Mouse (Mus musculus) lung, postnatal 0 days (tissue): Measurements from ENCODE around the gene Zfp11. TPM values are rescaled to one million over a fixed set of nuclear protein-coding genes. Genes with fewer than 3 reads are reported as not detected.

Experiments used
- ATAC-seq: fragments of 200-750 bp; cut with Nextera tagmentation; 2 replicates; pipeline ENCODE4 v1.8.0; 2017; ENCODE audit warnings: moderate library complexity
- DNase-seq: peaks from one replicate; pipeline ENCODE4 v3.0.0-alpha.2; 2016; ENCODE audit warnings: low spot score
- H3K27ac ChIP-seq: fragments of 300-500 bp; sonication (generic); 2 replicates; pipeline ENCODE4 v1.5.1; 2014; ENCODE audit warnings: antibody characterized with exemption, mild to moderate bottlenecking, low read length, mixed read lengths
- H3K27me3 ChIP-seq: fragments of 300-500 bp; sonication (generic); replicated peaks from 2 replicates; pipeline ENCODE4 v1.6.1; 2014; ENCODE audit warnings: low read length, mixed read lengths; ENCODE audit not compliant: insufficient read depth
- H3K36me3 ChIP-seq: fragments of 300-500 bp; sonication (generic); 2 replicates; pipeline ENCODE4 v1.6.1; 2014; ENCODE audit warnings: low read length, mixed read lengths; ENCODE audit not compliant: insufficient read depth
- H3K4me1 ChIP-seq: fragments of 300-500 bp; sonication (generic); 2 replicates; pipeline ENCODE4 v1.6.1; 2014; ENCODE audit warnings: antibody characterized with exemption, low read depth, low read length, mixed read lengths; ENCODE audit not compliant: insufficient read depth
- H3K4me2 ChIP-seq: fragments of 300-500 bp; sonication (generic); replicated peaks from 2 replicates; pipeline ENCODE4 v1.6.1; 2014; ENCODE audit warnings: low read depth, mild to moderate bottlenecking, low read length, moderate library complexity, mixed read lengths
- H3K4me3 ChIP-seq: fragments of 300-500 bp; sonication (generic); 2 replicates; pipeline ENCODE4 v1.5.1; 2014; ENCODE audit warnings: low read depth, low read length
- H3K9ac ChIP-seq: fragments of 300-500 bp; sonication (generic); replicated peaks from 2 replicates; pipeline ENCODE4 v1.6.1; 2014; ENCODE audit warnings: low read depth, mild to moderate bottlenecking
- H3K9me3 ChIP-seq: fragments of 300-500 bp; sonication (generic); 2 replicates; pipeline ENCODE4 v1.6.1; 2016; ENCODE audit warnings: low read length, mixed read lengths
- CTCF ChIP-seq: IDR thresholded peaks from 2 replicates; pipeline ENCODE4 v1.5.1; 2016; ENCODE audit warnings: antibody characterized with exemption, mild to moderate bottlenecking
- EP300 ChIP-seq: IDR thresholded peaks from 2 replicates; pipeline ENCODE4 v1.6.1; 2016; ENCODE audit warnings: antibody characterized with exemption, mild to moderate bottlenecking, control low read depth
- WGBS: fragments of 180-500 bp; shearing (Covaris S2); extraction: QIAGEN DNeasy Blood & Tissue Kit; methylation state at CpG from one replicate; pipeline ENCODE4 v1.1.7; 2014; 5-methylcytosine and 5-hydroxymethylcytosine counted together
- polyA plus RNA-seq: library from polyadenylated mRNA; unstranded; fragments of >200 nt; fragmentation: Nextera tagmentation; extraction: Ambion mirVana; gene quantifications from 2 replicates; pipeline ENCODE4 v1.2.1, GENCODE M21; 2015

Zfp11 gene
- 1.7 and 1.8 TPM in 2 replicates for polyA plus RNA-seq

- WGBS = under 1% methylated on average over 20 of the region's 23 CpGs
- no peak for TF ChIP-seq EP300
- TF ChIP-seq CTCF = no peak
- H3K36me3 ChIP-seq = no peaks in the 10 kb centered on the region
- ATAC-seq (peak; percentile 85), DNase-seq (peak; percentile 71)
- H3K4me3 ChIP-seq = peak within 1 kb of the TSS; percentile 77
- H3K9me3 ChIP-seq = no peaks in the 10 kb centered on the region
- no peaks in the 10 kb centered on the region for H3K27me3 ChIP-seq
- peak within 1 kb of the TSS; percentile 73 for H3K9ac ChIP-seq
- no peaks in the 10 kb centered on the region for H3K4me1 ChIP-seq
- H3K4me2 ChIP-seq = peak within 1 kb of the TSS; percentile 73
- H3K27ac ChIP-seq = peak within 1 kb of the TSS; percentile 51; the same call in 1 of the 2 replicates
Measured at GRCm38 (mm10) chr5:129670036-129670458, at the start of gene Zfp11. TSS of gene Zfp11 (minus strand) at chr5:129670099.

GRCm38 (mm10) chr5:129717016-129717415 lies 47.1 kb upstream of the Zfp11 start:
- TF ChIP-seq CTCF (peak; percentile 6; the same call in 1 of the 2 replicates), EP300 (no peak)
- no peak for DNase-seq

GRCm38 (mm10) chr5:129715326-129715861 lies 45.5 kb upstream of the Zfp11 start, which contains the start of gene Mrps17:
TSS of gene Mrps17 (plus strand) at chr5:129715497.
- Histone ChIP-seq H3K27ac (peak within 1 kb of the TSS; percentile 80), H3K9ac (peak within 1 kb of the TSS; percentile 80), H3K27me3 (no peaks in the 10 kb centered on the region), H3K4me3 (peak within 1 kb of the TSS; percentile 84), H3K9me3 (no peaks in the 10 kb centered on the region), H3K4me1 (peaks cover 7% of the 10 kb centered on the region; the same call in 1 of the 2 replicates), H3K4me2 (peak within 1 kb of the TSS; percentile 73), H3K36me3 (peaks cover 15% of the 10 kb centered on the region; the same call in 1 of the 2 replicates)
- DNase-seq (peak; percentile 98), ATAC-seq (peak; percentile 99)
- TF ChIP-seq CTCF (no peak), EP300 (no peak)
- WGBS = under 1% methylated on average over 33 of the region's 33 CpGs

More at GRCm38 (mm10) chr5:129717016-129717415, 47.1 kb upstream of the Zfp11 start:
- no peak overlapping the region for H3K27ac ChIP-seq
- H3K9me3 ChIP-seq = no peaks in the 10 kb centered on the region
- H3K27me3 ChIP-seq = no peaks in the 10 kb centered on the region
- 80% methylated on average over 9 of the region's 9 CpGs for WGBS
- no peak overlapping the region for H3K4me2 ChIP-seq
- peaks cover 7% of the 10 kb centered on the region; the same call in 1 of the 2 replicates for H3K4me1 ChIP-seq
- no peak for ATAC-seq
- peaks cover 15% of the 10 kb centered on the region; the same call in 1 of the 2 replicates for H3K36me3 ChIP-seq
- H3K9ac ChIP-seq = no peak overlapping the region
- no peak overlapping the region for H3K4me3 ChIP-seq

- TF ChIP-seq CTCF (no peak), EP300 (no peak)
- DNase-seq (no peak), ATAC-seq (no peak)
- Histone ChIP-seq H3K36me3 (no peaks in the 10 kb centered on the region), H3K9me3 (no peaks in the 10 kb centered on the region), H3K27ac (no peak within 1 kb of the TSS), H3K4me3 (no peak within 1 kb of the TSS), H3K4me2 (no peak within 1 kb of the TSS), H3K27me3 (no peaks in the 10 kb centered on the region), H3K4me1 (no peaks in the 10 kb centered on the region), H3K9ac (no peak within 1 kb of the TSS)
- 47% methylated on average over 2 of the region's 2 CpGs for WGBS
Measured at GRCm38 (mm10) chr5:129708412-129708811, 38.5 kb upstream of the Zfp11 start, which contains the start of gene Sept14. TSS of gene Sept14 (minus strand) at chr5:129708512.

GRCm38 (mm10) chr5:129703368-129703767 lies 33.5 kb upstream of the Zfp11 start:
- Histone ChIP-seq H3K27me3 (no peaks in the 10 kb centered on the region), H3K9me3 (no peaks in the 10 kb centered on the region), H3K4me2 (no peak overlapping the region), H3K27ac (no peak overlapping the region), H3K9ac (no peak overlapping the region), H3K36me3 (no peaks in the 10 kb centered on the region), H3K4me3 (no peak overlapping the region), H3K4me1 (no peaks in the 10 kb centered on the region)
- ATAC-seq = no peak
- TF ChIP-seq EP300 (no peak), CTCF (no peak)
- peak; percentile 35 for DNase-seq

GRCm38 (mm10) chr5:129701706-129702105 lies 31.8 kb upstream of the Zfp11 start:
- H3K4me3 ChIP-seq = no peak overlapping the region
- TF ChIP-seq EP300 (no peak), CTCF (no peak)
- H3K9ac ChIP-seq = no peak overlapping the region
- no peak overlapping the region for H3K4me2 ChIP-seq
- H3K27ac ChIP-seq = no peak overlapping the region
- no peaks in the 10 kb centered on the region for H3K36me3 ChIP-seq
- ATAC-seq = no peak
- H3K4me1 ChIP-seq = no peaks in the 10 kb centered on the region
- no peaks in the 10 kb centered on the region for H3K9me3 ChIP-seq
- WGBS = 79% methylated on average over 1 of the region's 1 CpGs
- H3K27me3 ChIP-seq = no peaks in the 10 kb centered on the region
- DNase-seq = no peak
